Mouse (Mus musculus) hindlimb bud, embryonic 11.5 days (tissue): Measurements from ENCODE around the gene Pxk.
A peak's percentile ranks its signal among the peaks of the same experiment; 100 is the strongest.

Source experiments
- DNase-seq: peaks from one replicate; pipeline ENCODE4 v3.0.0-alpha.2; 2012; ENCODE audit warnings: low read depth, low spot score; ENCODE audit errors: extremely low spot score

Gene Pxk

DNA sequence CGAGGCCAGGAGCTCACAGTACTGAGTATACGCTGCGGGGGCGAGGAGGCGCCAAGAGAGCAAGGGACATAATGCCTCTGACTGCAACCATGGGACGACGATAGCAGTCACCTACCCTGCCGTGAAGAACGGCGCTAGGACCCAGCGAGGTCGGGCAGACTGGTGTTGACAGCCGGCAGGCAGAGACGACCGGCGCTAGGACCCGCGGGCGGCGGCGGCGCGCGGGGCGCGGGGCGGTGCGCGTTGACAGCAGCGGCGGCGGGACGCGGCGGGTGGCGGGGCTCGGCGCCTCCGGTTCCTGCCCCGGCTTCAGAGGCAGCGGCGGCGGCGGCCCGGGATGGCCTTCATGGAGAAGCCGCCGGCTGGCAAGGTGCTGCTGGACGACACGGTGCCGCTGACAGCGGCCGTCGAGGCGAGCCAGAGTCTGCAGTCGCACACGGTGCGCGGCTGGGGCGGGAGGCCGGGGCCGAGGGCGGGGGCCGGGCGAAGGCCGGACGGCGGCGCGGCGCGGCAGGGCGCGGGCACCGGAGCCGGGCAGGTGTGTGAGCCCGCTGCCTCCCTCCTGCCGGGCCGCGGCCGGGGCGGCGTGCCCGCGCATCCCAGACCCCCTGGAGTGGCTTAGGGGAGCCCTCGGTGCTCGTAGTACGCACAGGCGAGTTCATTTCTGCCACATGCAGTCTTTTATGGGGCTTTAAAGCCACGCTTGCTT, at the start of gene Pxk:
TSS of gene Pxk (plus strand) at position 234 of the 709 bp plus-strand sequence.
- DNase-seq, result peak; percentile 64

DNA sequence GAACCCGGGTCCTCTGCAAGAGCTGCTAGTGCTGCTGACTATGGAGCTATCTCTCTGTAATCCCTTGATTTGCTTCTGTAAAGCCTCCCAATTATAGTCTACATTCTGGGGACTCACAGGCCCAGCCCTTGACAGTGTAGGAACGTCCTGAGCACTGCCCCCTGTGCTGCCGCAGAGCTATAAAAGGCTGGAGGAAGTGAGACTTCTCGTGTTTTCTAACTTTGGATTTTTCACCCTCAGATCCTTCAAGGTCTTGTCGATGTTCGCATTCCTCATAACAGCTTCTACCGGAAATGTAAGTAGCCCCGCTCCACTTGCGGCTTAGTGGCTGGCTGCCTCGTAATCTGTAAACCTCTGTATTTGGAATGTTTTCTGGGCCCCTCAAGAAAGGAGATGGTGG, 48.7 kb upstream of the Pxk start:
- no peak for DNase-seq

GRCm38 (mm10) chr14:8051869-8052268, 46.1 kb upstream of the Pxk start:
- no peak for DNase-seq

DNA sequence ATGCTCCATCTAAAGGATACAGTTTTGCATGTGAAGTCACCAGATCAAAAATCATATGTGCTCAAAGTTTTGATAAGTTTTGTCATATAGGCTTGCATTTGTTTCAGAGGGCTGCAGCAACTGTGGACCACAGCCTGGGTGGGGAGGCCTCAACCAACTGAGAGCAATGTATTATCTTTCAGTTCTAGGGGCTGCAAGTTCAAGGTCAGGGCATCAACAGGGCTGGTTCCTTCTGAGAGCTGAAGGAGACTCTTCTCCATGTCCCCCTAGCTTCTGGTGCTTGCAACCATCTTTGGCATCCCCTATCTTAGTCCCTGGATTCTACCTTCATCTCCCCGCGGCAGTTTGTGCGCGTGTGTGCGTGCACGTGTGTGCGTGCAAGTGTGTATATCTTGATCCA, 45.4 kb upstream of the Pxk start:
- no peak for DNase-seq

- no peak for DNase-seq
Measured at GRCm38 (mm10) chr14:8054310-8055102, 43.5 kb upstream of the Pxk start.

GRCm38 (mm10) chr14:8056076-8056475, 41.9 kb upstream of the Pxk start:
- DNase-seq, result no peak

DNA sequence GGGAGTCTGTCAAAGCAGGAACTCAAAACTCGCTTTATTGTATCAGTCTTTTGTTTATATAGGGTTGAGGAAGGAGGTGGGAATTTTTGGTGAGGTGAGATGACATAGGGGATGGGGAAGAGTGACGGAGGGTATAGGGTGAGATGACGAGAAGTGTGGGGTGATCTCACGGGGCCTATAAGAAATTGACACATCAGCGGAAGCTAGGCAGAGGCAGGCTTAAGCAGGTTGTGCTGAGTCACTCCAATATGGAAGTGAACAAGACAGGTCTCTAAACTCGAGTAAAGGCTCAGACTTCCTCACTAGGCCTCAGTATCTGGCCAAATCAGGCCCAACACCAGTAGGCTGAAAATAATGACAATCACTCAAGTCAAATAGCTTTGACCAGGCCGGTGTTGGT, 38.1 kb upstream of the Pxk start:
- no peak for DNase-seq

GRCm38 (mm10) chr14:8062076-8062475, 35.9 kb upstream of the Pxk start:
- DNase-seq, result no peak

GRCm38 (mm10) chr14:8062537-8063301, 35.3 kb upstream of the Pxk start:
- no peak for DNase-seq

GRCm38 (mm10) chr14:8063835-8064785, 33.9 kb upstream of the Pxk start:
- no peak for DNase-seq

DNA sequence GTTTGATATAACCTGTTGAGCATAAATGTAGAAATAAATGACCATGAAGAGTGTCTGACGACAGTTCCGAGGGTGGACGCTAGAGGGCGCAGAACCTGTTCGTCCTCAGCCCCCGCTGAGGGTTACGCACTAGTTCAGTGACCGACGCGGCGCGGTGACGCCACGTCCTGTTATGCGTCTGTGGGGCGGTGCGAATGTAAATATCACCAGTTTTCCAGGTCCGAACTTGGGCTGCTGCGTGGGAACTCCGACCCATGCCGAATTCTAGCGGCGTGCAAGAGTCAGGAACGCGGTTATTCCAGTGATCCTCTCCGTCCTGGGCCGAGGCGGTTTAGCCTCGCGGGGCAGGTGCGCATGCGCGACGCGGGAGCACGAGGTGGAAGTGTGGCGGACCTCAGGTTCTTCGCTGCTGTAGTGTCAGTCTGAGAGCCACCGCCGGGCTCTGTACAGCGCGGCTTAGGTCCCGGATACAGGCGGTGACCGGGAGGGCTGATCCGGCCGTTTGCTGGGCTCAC, 17.8 kb upstream of the Pxk start, which contains the start of gene Rpp14:
TSS of gene Rpp14 (plus strand) at position 203 of the 515 bp plus-strand sequence.
- peak; percentile 97 for DNase-seq

- DNase-seq, result no peak
Measured at GRCm38 (mm10) chr14:8080718-8081117, 17.3 kb upstream of the Pxk start.

GRCm38 (mm10) chr14:8082949-8083348, 15.1 kb upstream of the Pxk start:
- no peak for DNase-seq

- DNase-seq, result no peak
Measured at GRCm38 (mm10) chr14:8089016-8089415, 9.0 kb upstream of the Pxk start.

DNA sequence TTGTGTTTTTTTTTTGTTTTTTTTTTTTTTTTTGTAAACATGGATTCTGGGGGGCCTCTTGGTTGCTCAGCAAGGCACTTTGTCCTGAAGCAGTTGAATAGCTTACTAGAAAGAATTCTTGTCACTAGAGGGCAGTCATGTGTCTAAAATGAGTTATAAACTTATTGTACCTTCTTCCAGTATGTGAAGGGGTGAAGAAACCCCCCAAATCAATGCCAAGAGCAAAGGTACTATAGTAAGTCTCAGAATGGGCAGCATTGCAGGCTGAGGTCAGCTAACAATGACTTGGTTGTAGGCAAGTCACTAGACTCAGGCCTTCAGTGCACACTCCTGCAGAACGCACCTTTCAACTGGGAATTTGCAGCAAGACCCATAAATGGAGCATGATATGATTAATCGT, 5.4 kb upstream of the Pxk start:
- no peak for DNase-seq

DNA sequence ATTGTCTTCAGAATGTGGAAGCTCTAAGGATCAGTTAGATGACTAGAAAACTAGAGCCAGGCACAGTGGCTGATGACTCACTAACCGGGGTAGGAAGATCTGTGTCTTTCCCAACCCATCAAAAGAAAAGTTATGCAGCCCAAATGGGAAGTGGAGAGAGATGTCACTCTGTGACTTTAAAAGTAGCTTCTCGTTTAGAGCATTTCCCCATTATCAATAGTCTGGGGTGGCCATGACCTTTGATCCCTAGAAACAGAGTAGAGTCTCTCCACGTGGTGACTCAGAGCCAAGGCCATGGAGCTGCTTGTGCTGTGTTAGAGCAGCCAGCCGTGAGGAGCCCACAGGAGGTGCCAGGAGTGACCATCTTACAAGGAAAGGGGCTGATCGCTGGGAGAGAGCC, 4.6 kb upstream of the Pxk start:
- no peak for DNase-seq

- no peak for DNase-seq
Measured at GRCm38 (mm10) chr14:8094931-8095561, 3.0 kb upstream of the Pxk start.

DNA sequence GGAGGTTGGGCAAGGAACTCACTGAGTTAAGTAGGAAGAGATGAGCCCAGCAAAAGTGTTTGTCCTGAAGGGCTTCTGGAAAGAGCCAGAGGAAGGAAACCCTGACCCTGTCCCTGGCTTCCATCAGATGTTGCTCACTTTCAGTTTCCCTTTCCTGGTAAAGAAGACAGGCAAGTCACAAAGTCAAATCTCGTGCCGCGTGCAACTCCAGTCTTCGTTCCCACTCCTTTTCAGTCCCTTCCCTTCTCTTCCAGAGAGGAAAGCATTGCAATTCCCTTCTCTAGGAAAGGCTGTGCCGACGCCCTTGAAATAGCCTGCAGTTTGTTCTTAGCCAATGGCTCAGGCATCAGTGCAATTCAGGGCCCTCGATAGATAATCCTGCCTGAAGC, 2.5 kb upstream of the Pxk start:
- DNase-seq, result no peak

- no peak for DNase-seq
Measured at GRCm38 (mm10) chr14:8098687-8098995, 630 bp downstream of the Pxk start.

- no peak for DNase-seq
Measured at GRCm38 (mm10) chr14:8099561-8100021, 1.6 kb downstream of the Pxk start.
